Mouse (Mus musculus): ENCODE data around the gene Gm10803.
"Not testable (repeated sequence)": the region's sequence is repeated elsewhere in the genome, so short reads cannot be mapped to it uniquely, and the experiment has no call there.

Gm10803 gene

DNA sequence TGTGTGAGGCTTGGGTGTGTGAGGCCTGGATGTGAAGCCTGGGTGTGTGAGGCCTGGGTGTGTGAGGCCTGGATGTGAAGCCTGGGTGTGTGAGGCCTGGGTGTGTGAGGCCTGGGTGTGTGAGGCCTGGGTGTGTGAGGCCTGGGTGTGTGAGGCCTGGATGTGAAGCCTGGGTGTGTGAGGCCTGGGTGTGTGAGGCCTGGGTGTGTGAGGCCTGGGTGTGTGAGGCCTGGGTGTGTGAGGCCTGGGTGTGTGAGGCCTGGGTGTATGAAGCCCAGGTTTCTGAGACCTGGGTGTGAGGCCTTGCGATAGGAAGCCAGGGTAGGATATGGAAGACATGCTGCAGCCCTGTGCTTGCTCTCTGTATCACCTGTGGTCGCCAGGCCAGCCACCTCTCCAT, at the start of gene Gm10803:
Gm10803 (plus strand) TSS at position 301 of the 400 bp plus-strand sequence.
- not testable (repeated sequence) for DNase-seq

GRCm38 (mm10) chr2:93510839-93511238, 49.5 kb upstream of the Gm10803 start:
- no peak for DNase-seq

DNA sequence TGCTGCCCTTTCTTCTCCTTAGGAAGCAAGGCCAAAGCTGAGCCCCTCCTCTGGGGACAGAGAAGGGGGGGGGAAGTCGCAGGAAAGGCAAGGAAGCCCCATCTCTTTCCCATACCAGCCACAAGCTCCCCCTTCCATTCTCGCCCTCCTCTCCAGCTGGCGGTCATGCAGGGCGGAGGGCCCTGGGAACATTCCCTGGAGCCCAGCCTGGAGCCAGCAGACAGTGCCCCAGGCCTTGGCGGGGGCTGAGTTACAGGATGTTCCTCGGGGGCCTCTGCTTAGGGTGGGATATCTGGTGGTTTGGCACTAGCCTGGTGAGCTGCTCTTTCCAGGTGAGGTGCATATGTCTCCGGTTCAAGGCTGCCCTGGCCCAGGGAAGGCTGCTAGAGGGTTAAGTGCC, 48.2 kb upstream of the Gm10803 start:
- DNase-seq, result no peak

DNA sequence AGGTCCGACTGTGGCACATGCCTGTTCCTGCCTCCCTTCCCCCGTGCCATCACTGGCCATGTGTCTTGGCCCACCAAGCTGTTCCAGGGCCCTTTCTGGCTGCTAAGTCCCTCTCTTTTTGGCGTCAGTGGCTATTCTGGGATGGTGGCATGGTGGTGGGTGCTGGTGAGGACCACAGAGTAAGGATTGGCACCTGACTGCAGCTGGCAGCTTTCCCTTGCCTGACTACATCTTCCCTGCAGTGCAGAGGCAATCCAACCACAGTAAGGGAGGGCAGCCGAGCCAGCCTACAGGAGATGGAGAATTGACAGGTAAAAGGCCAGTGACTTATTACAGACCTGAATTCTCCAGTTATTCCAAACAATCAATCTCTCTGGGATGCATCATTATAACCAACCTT, 45.1 kb upstream of the Gm10803 start:
- DNase-seq, result no peak

GRCm38 (mm10) chr2:93521042-93521441, 39.3 kb upstream of the Gm10803 start:
- no peak for DNase-seq

DNA sequence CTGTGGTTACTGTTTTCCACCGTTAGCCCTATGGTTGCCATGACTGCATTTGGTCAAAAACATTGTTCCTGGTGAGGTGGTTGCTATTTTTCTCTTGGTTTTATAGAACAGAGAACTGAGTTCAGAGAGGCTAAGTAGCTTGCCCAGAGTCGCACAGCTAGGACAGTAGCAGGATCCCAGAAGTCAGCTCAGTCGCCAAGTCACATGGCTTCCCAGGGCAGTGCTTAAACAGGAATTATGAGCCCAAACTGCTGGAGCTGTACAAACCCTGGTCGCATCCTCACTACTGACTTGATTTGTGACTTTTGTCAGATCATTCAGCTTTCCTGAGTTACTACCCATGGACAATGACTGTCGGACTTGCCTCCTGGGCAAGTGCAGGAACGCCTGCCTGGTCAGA, 38.8 kb upstream of the Gm10803 start:
- no peak for DNase-seq

GRCm38 (mm10) chr2:93522005-93522404, 38.4 kb upstream of the Gm10803 start:
- DNase-seq, result no peak

GRCm38 (mm10) chr2:93525033-93525762, 35.2 kb upstream of the Gm10803 start:
- no peak for DNase-seq

DNA sequence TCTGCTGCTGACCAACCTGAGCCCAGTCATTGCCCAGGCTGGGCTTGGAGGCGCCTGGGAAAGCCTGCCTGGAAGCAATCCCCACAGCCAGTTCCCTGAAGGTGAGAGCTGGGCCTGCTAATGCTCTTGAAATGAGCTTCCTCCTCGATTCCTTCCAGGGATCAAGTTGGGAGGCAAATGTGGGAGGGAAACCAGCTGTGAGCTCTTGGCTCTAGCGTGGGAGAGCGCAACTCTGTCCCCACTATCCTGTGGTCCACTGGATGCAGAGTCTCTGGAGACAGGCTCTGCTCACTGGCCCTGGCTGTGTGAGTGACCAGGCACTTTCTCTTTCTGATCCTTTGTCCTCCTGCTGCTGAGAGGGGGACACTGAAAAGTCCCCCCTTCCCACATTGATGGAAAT, 30.8 kb upstream of the Gm10803 start:
- no peak for DNase-seq

- DNase-seq, result no peak
Measured at GRCm38 (mm10) chr2:93533891-93534290, 26.5 kb upstream of the Gm10803 start.

GRCm38 (mm10) chr2:93537385-93537967, 22.9 kb upstream of the Gm10803 start:
- peak in 1 of 2 experiments; percentile 5 for DNase-seq

DNA sequence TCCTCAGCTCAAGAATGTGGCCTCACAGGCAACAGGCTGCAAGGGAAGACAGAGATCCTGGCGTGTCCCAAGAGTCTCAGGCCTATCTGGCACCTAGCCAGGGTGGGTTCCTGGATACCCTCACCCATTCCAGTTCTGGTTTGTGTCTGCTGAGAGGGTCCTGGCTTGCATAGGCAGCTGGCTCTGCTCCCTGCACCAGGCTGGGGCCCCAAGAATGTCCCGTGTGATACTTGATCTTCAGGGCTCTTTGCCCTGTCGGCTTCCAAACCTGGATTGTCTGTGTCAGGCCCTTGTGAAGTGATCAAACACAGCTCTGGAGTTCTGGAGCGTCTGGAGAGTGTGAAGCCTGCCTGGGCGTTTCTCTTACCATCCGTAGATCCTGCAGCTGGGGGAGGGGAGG, 22.2 kb upstream of the Gm10803 start:
- DNase-seq, result no peak

DNA sequence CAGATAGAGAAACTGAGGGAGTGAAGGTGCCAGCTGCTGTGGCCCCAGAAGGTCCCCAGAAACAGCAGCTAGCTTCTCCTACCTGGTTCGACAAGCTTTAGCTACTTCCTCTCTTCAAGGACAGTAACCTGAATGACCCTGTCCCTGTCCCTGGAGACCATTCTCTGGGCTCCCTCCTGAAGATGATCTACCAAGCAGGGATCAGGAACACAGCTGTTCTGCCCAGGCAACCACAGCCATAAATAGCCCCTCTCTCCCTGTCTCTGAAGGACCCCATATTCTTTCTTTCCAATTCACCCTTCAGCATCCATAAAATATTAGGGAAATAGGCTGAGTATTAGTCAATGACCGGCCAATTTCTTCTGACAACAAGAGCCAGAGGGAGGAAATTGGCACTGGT, 18.6 kb upstream of the Gm10803 start:
- DNase-seq, result no peak

GRCm38 (mm10) chr2:93552676-93553521, 7.5 kb upstream of the Gm10803 start:
- DNase-seq, result no peak

DNA sequence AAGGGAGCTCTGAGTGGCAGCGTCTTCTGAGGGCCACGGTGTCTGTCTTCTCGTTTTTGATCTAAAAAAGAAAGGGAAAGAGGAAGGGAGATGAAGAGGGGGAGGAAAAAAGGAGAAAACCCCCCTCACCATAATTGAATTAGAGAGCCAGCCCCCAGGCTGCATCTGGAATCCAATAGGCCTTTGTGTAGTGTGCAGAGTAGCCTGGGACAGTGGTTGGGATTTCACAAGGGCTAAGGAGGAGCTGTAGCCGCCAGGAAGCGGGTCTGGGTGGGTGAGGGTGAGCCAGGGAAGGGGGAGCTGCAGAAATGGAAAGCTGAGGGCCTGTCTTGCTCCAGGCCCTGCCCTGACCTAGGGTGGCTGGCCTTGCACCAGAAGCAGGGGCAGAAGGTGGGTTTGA, 6.5 kb upstream of the Gm10803 start:
- DNase-seq, result no peak

DNA sequence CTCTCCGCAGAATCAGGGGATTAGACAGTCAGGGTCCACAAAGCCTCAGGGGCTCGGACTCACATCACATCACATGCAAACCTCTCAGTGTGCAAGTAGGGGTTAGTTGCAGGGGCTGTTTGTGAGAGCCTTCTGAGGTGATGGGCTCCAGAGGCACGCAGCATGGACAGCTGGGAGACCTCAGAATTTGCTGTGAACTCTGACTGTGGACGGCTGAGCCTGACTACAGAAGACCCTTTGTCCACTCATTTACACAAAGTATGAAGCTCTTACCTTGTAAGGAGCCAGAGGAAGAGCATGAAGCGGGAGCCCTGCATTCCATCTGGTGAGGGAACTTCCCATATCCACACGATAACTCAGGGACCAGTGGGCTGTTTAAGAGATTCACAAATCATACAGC, 5.3 kb downstream of the Gm10803 start:
- DNase-seq, result no peak

DNA sequence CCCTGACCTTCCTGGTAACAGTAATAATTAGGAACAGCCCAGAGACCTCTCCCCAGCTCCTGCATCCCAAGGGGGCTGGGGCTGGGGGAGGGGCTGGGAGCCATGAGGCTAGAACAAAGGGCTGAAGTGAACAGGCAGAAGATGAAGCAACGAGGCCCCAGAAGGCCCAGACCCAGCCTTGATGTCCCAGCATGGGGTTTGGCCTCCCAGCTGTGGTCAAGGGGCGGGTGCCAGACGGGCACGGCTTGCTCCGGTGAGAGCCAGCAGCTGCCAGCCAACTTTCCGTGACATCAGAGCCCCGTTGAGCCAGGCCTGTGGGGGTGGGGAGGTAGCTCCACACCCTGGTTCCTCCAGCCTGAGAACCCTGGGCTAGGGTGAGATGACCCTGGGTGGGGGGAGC, 7.3 kb downstream of the Gm10803 start:
- no peak for DNase-seq

- DNase-seq, result no peak
Measured at GRCm38 (mm10) chr2:93572565-93572964, 12.2 kb downstream of the Gm10803 start.

- DNase-seq, result no peak
Measured at GRCm38 (mm10) chr2:93581271-93581670, 20.9 kb downstream of the Gm10803 start.

GRCm38 (mm10) chr2:93585821-93586220, 25.5 kb downstream of the Gm10803 start:
- no peak for DNase-seq

- no peak for DNase-seq
Measured at GRCm38 (mm10) chr2:93587446-93587845, 27.1 kb downstream of the Gm10803 start.

DNA sequence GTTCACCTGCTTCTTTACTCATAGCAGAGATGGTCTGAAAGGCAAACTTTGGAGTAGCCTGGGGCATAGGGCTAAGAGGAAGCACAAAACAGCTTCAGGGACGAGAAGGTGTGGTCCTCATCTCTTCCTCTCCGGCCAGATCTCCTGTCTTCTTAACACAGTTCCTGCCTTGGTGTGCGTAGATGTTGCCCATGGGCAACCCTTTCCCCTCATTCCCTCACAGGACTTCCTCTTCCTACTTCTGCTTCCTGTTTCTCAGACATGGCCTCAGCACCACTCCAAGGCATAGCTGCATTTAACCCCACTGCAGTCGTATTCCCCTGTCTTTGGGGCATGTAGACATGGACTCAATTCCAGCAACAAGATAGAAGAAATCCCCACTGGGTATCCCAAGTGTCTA, 29.5 kb downstream of the Gm10803 start:
- no peak for DNase-seq

DNA sequence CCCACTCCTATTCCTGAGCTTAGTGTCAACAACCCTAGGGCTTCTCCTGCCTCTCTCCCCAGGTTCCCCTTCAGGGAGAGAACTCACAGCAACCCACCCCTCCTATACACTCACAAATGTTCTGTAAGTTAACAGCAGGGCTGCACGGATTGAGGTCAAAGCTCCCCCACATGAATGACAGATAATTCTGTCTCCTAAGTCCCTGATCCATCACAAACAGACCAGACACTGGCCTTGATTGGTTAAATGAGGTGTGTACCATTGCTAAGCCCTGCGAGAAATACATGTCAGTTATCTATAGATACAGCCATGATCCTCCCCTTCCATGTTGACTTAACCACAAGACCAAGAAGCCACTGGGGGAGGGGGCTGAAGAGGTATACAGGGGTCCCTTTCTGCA, 31.3 kb downstream of the Gm10803 start:
- DNase-seq, result no peak
